Mouse (Mus musculus): ENCODE results near the gene Hacd2. TPM values are rescaled to one million over a fixed set of nuclear protein-coding genes. Genes with fewer than 3 reads are reported as not detected.

Hacd2 gene
- 35.4 and 40.2 TPM in 2 replicates for total RNA-seq (2021)
- long read RNA-seq, partial matches to known transcripts = 6 of 8 reads
- long read RNA-seq, other reads (novel, unspliced or antisense) = 2 of 8 reads

GRCm38 (mm10) chr16:35022242-35023137 lies at the start of gene Hacd2:
Gene Hacd2, plus strand, starts transcription at chr16:35022428.
- peak; percentile 97 for DNase-seq

GRCm38 (mm10) chr16:34972471-34972870 lies 49.8 kb upstream of the Hacd2 start:
- DNase-seq = no peak

GRCm38 (mm10) chr16:34975544-34975943 lies 46.7 kb upstream of the Hacd2 start:
- DNase-seq = no peak

- no peak for DNase-seq
Observed at GRCm38 (mm10) chr16:34976630-34977029, 45.6 kb upstream of the Hacd2 start.

- DNase-seq = no peak
Observed at GRCm38 (mm10) chr16:34978018-34978417, 44.2 kb upstream of the Hacd2 start.

- DNase-seq = no peak
Observed at GRCm38 (mm10) chr16:34981009-34981408, 41.2 kb upstream of the Hacd2 start.

- no peak for DNase-seq
Observed at GRCm38 (mm10) chr16:34984203-34985030, 37.8 kb upstream of the Hacd2 start.

- DNase-seq = no peak
Observed at GRCm38 (mm10) chr16:34985031-34985346, 37.2 kb upstream of the Hacd2 start.

- no peak for DNase-seq
Observed at GRCm38 (mm10) chr16:34986211-34986825, 35.9 kb upstream of the Hacd2 start.

- DNase-seq = no peak
Observed at GRCm38 (mm10) chr16:34991365-34991764, 30.9 kb upstream of the Hacd2 start.

GRCm38 (mm10) chr16:34992854-34993253 lies 29.4 kb upstream of the Hacd2 start:
- DNase-seq = no peak

GRCm38 (mm10) chr16:34993694-34994330 lies 28.4 kb upstream of the Hacd2 start:
- DNase-seq = no peak

GRCm38 (mm10) chr16:34994641-34995141 lies 27.5 kb upstream of the Hacd2 start:
- no peak for DNase-seq

- peak; percentile 86 for DNase-seq
Observed at GRCm38 (mm10) chr16:34996133-34996532, 26.1 kb upstream of the Hacd2 start.

- peak; percentile 35 for DNase-seq
Observed at GRCm38 (mm10) chr16:34997052-34997451, 25.2 kb upstream of the Hacd2 start.

- DNase-seq = no peak
Observed at GRCm38 (mm10) chr16:34997576-34997975, 24.7 kb upstream of the Hacd2 start.

- DNase-seq = no peak
Observed at GRCm38 (mm10) chr16:34999016-34999415, 23.2 kb upstream of the Hacd2 start.

- no peak for DNase-seq
Observed at GRCm38 (mm10) chr16:34999986-35000385, 22.2 kb upstream of the Hacd2 start.

GRCm38 (mm10) chr16:35000923-35001560 lies 21.2 kb upstream of the Hacd2 start:
- DNase-seq = peak; percentile 24

GRCm38 (mm10) chr16:35004356-35004755 lies 17.9 kb upstream of the Hacd2 start:
- no peak for DNase-seq

GRCm38 (mm10) chr16:35004756-35005155 lies 17.5 kb upstream of the Hacd2 start:
- no peak for DNase-seq

All from adrenal gland, postnatal 25 days (tissue).